Mouse (Mus musculus): ENCODE data around the gene Garnl3.

DNA sequence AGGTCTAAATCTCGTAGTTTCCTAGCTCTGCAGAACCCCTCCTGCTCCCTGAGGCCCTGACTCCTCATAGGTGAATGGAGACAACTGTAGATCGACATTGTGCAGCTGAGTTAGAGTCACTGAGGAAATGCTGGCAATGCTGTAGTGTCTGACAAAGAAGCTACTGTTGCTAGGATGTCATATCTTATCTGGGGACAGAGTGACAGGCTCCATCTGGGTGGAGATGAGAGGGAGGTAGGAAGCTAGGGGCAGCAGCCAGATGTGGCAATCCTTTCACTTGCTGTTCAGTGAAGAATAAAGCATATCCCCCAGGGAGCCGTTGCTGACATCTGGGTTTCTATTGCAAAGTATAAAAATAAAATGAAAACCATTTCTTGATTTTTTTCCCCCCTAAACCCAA, 85.6 kb downstream of the Garnl3 start:
- no peak for TF ChIP-seq POLR2A (IDR thresholded peaks at IDR 0.05; ENCODE audit: extremely low read depth, insufficient read depth, low read length)
- TF ChIP-seq CTCF (IDR thresholded peaks at IDR 0.05; ENCODE audit: extremely low read depth, insufficient read depth, low read length): no peak
